Mouse (Mus musculus): ENCODE results near the gene Gm3558. TPM values are rescaled to one million over a fixed set of nuclear protein-coding genes. Genes with fewer than 3 reads are reported as not detected.
"Not testable (repeated sequence)": the region's sequence is repeated elsewhere in the genome, so short reads cannot be mapped to it uniquely, and the experiment has no call there.

The Gm3558 gene
- 1 to 10 TPM; 3.9 to 5.5 TPM for total RNA-seq (2021)

- intact Hi-C loops (cut with DNase I) = not testable (repeated sequence)
- DNase-seq (ENCODE audit: low spot score in 2 of 2) = peak in 1 of 2 experiments; percentile 4
Observed at GRCm38 (mm10) chr14:7568382-7568781, at the start of gene Gm3558. Gene Gm3558, minus strand, starts transcription at chr14:7568566.

- intact Hi-C loops (cut with DNase I); DNase-seq (ENCODE audit: low spot score in 2 of 2): not testable (repeated sequence)
Observed at GRCm38 (mm10) chr14:7595492-7595891, 27.1 kb upstream of the Gm3558 start, which contains the start of gene Gm10338. Gene Gm10338, minus strand, starts transcription at chr14:7595592.

GRCm38 (mm10) chr14:7567890-7568289 is 476 bp downstream of the Gm3558 start:
- intact Hi-C loops (cut with DNase I) = not testable (repeated sequence)
- peak in 1 of 2 experiments; percentile 3 for DNase-seq (ENCODE audit: low spot score in 2 of 2)

GRCm38 (mm10) chr14:7567266-7567665 is 1.1 kb downstream of the Gm3558 start:
- intact Hi-C loops (cut with DNase I) = not testable (repeated sequence)
- peak in 1 of 2 experiments; percentile 4 for DNase-seq (ENCODE audit: low spot score in 2 of 2)

Other genes starting within 250 kb of the Gm3558 start
- gene Gm5797, start 236.2 kb downstream of the Gm3558 start, total RNA-seq (2021) = not detected
- not detected for gene Gm8374, start 203.4 kb downstream of the Gm3558 start, total RNA-seq (2021)
- gene Gm3755, start 117.6 kb downstream of the Gm3558 start, total RNA-seq (2021) = not detected
- gene Gm3752, start 84.8 kb downstream of the Gm3558 start, total RNA-seq (2021) = under 1 TPM in 1 of 2 experiments, not detected in 1; 0.52 TPM
- gene Gm10338, start 27.0 kb upstream of the Gm3558 start, total RNA-seq (2021) = not detected
- not detected for gene Gm10128, start 75.4 kb upstream of the Gm3558 start, total RNA-seq (2021)
- gene Gm26661, start 223.0 kb upstream of the Gm3558 start, total RNA-seq (2021) = not detected
- 10 to 100 TPM; 20.7 to 44.9 TPM for gene Flnb, start 249.4 kb upstream of the Gm3558 start, total RNA-seq (2021)

All from left cerebral cortex, postnatal 36 days (tissue).